Mouse (Mus musculus): ENCODE measurements around the gene Diaph3.

- no peak for TF ChIP-seq TAL1 (IDR thresholded peaks at IDR 0.05; ENCODE audit: low read length)
- no peak for TF ChIP-seq GATA1 (IDR thresholded peaks at IDR 0.05; ENCODE audit: low read length)
Measured at GRCm38 (mm10) chr14:86692714-86693113, 448.3 kb downstream of the Diaph3 start.

All from erythroblast, embryonic 14.5 days (primary cell).